Mouse (Mus musculus) olfactory bulb, adult 2 months (tissue): ENCODE measurements around the gene Gng10.

ENCODE experiments used
- CTCF ChIP-seq: fragments of 200-500 bp; IDR thresholded peaks from 2 replicates; pipeline ENCODE4 v1.5.1; 2012; ENCODE audit warnings: low read depth, mild to moderate bottlenecking, low read length, moderate library complexity; ENCODE audit not compliant: insufficient read depth
- POLR2A ChIP-seq: fragments of 200-500 bp; IDR thresholded peaks from 2 replicates; pipeline ENCODE4 v1.6.1; 2012; ENCODE audit warnings: mild to moderate bottlenecking, low read depth, low read length, moderate library complexity; ENCODE audit not compliant: insufficient read depth

- TF ChIP-seq POLR2A (no peak), CTCF (no peak)
Measured at GRCm38 (mm10) chr4:59009696-59010095, 25.2 kb upstream of the Gng10 start.
